Mouse (Mus musculus) olfactory bulb, adult 2 months (tissue): Measurements from ENCODE around the gene Nudcd3.

Source experiments
- CTCF ChIP-seq: fragments of 200-500 bp; IDR thresholded peaks from 2 replicates; pipeline ENCODE4 v1.5.1; 2012; ENCODE audit warnings: low read depth, mild to moderate bottlenecking, low read length, moderate library complexity; ENCODE audit not compliant: insufficient read depth
- POLR2A ChIP-seq: fragments of 200-500 bp; IDR thresholded peaks from 2 replicates; pipeline ENCODE4 v1.6.1; 2012; ENCODE audit warnings: mild to moderate bottlenecking, low read depth, low read length, moderate library complexity; ENCODE audit not compliant: insufficient read depth

- TF ChIP-seq CTCF (no peak), POLR2A (no peak)
Measured at GRCm38 (mm10) chr11:6165391-6166081, 34.7 kb downstream of the Nudcd3 start.
